Mouse (Mus musculus) bone marrow, adult 2 months (tissue): ENCODE results near the gene Mta2. TPM values are rescaled to one million over a fixed set of nuclear protein-coding genes. Genes with fewer than 3 reads are reported as not detected.
A peak's percentile ranks its signal among the peaks of the same experiment; 100 is the strongest.
"Not testable (repeated sequence)": the region's sequence is repeated elsewhere in the genome, so short reads cannot be mapped to it uniquely, and the experiment has no call there.

Experiments
- H3K27ac ChIP-seq: fragments of 200-500 bp; 2 replicates; pipeline ENCODE4 v1.5.1; 2012; ENCODE audit warnings: low read depth, mild to moderate bottlenecking, control low read depth, inconsistent platforms, low read length; ENCODE audit not compliant: control insufficient read depth, poor library complexity, insufficient read depth
- H3K4me1 ChIP-seq: fragments of 200-500 bp; 2 replicates; pipeline ENCODE4 v1.6.1; 2011; ENCODE audit warnings: low read length; ENCODE audit not compliant: control insufficient read depth, insufficient read depth
- H3K4me3 ChIP-seq: fragments of 200-500 bp; replicated peaks from 2 replicates; pipeline ENCODE3; 2011; ENCODE audit warnings: mild to moderate bottlenecking, low read depth, low read length, control low read depth; ENCODE audit not compliant: control insufficient read depth
- CTCF ChIP-seq: fragments of 200-500 bp; IDR thresholded peaks from 2 replicates; pipeline ENCODE4 v1.5.1; 2011; ENCODE audit warnings: low read length, control low read depth; ENCODE audit not compliant: control insufficient read depth, insufficient read depth
- POLR2A ChIP-seq: fragments of 200-500 bp; IDR thresholded peaks from 2 replicates; pipeline ENCODE4 v1.6.1; 2011; ENCODE audit warnings: low read depth, mild to moderate bottlenecking, control low read depth, low read length, borderline replicate concordance; ENCODE audit not compliant: control insufficient read depth
- WGBS: fragments of 180-500 bp; shearing (Covaris S2); methylation state at CpG from one replicate; pipeline ENCODE4 v1.1.7; 2018; 5-methylcytosine and 5-hydroxymethylcytosine counted together
- polyA plus RNA-seq: library from polyadenylated mRNA; stranded (reverse); fragments of >200 nt; gene quantifications from 2 replicates; pipeline ENCODE4 v1.2.4, GENCODE M21; 2011; ENCODE audit warnings: low replicate concordance; ENCODE audit not compliant: missing spikeins, insufficient read depth, insufficient read length

The Mta2 gene
- polyA plus RNA-seq: 67.4 and 91.6 TPM in 2 replicates

GRCm38 (mm10) chr19:8941515-8942217 lies at the start of gene Mta2:
Mta2 (plus strand) TSS chr19:8941875.
- H3K4me1 ChIP-seq: peaks cover 5% of the 10 kb centered on the region; the same call in 1 of the 2 replicates
- under 1% methylated on average over 64 of the region's 64 CpGs for WGBS
- H3K4me3 ChIP-seq: peak within 1 kb of the TSS; percentile 81
- TF ChIP-seq POLR2A (peak; percentile 96), CTCF (no peak)
- peak within 1 kb of the TSS; percentile 96 for H3K27ac ChIP-seq

GRCm38 (mm10) chr19:8892829-8893766 lies 48.6 kb upstream of the Mta2 start, which contains the start of gene Ints5:
Ints5 (plus strand) TSS chr19:8893005.
- peak within 1 kb of the TSS; percentile 71 for H3K4me3 ChIP-seq
- peak within 1 kb of the TSS; percentile 64 for H3K27ac ChIP-seq
- peaks cover 5% of the 10 kb centered on the region; the same call in 1 of the 2 replicates for H3K4me1 ChIP-seq
- TF ChIP-seq POLR2A (peak; percentile 77), CTCF (no peak)
- 1% methylated on average over 54 of the region's 54 CpGs for WGBS

DNA sequence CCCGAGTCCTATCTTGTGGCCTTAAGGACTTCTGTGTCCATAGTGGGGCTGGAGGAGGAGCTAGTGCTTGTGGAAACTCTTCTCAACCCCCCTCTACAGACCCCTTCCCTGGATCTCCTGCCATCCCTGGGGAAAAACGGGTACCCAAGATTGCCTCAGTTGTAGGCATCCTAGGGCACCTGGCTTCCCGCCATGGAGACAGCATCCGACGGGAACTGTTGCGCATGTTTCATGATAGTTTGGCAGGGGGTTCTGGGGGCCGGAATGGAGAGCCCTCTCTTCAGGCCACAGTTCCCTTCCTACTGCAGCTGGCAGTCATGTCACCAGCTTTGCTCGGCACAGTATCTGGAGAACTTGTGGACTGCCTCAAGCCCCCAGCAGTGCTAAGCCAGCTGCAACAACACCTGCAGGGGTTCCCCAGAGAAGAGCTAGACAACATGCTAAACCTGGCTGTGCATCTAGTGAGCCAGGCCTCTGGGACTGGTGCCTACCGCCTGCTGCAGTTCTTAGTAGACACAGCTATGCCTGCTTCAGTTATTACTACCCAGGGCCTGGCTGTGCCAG lies 46.2 kb upstream of the Mta2 start:
- H3K4me1 ChIP-seq: peaks cover 6% of the 10 kb centered on the region; the same call in 1 of the 2 replicates
- WGBS: 87% methylated on average over 9 of the region's 9 CpGs
- H3K27ac ChIP-seq: no peak overlapping the region
- H3K4me3 ChIP-seq: no peak overlapping the region
- TF ChIP-seq CTCF (no peak), POLR2A (no peak)

- not testable (repeated sequence) for H3K4me1 ChIP-seq, H3K4me3 ChIP-seq
- H3K27ac ChIP-seq: peak overlapping the region; percentile 75; the same call in 1 of the 2 replicates
- 66% methylated on average over 5 of the region's 5 CpGs for WGBS
Observed at GRCm38 (mm10) chr19:8896231-8896630, 45.4 kb upstream of the Mta2 start.

GRCm38 (mm10) chr19:8897211-8897864 lies 44.3 kb upstream of the Mta2 start:
- peak overlapping the region; percentile 75 for H3K27ac ChIP-seq
- WGBS: 41% methylated on average over 21 of the region's 21 CpGs
- H3K4me1 ChIP-seq: not testable (repeated sequence)
- peak overlapping the region; percentile 76 for H3K4me3 ChIP-seq

GRCm38 (mm10) chr19:8897865-8898495 lies 43.7 kb upstream of the Mta2 start, which contains the start of gene Ganab:
Ganab (plus strand) TSS chr19:8898071.
- TF ChIP-seq CTCF (no peak), POLR2A (peak; percentile 91)
- peak within 1 kb of the TSS; percentile 76 for H3K4me3 ChIP-seq
- WGBS: under 1% methylated on average over 53 of the region's 53 CpGs
- peaks cover 4% of the 10 kb centered on the region; the same call in 1 of the 2 replicates for H3K4me1 ChIP-seq
- peak within 1 kb of the TSS; percentile 75 for H3K27ac ChIP-seq

DNA sequence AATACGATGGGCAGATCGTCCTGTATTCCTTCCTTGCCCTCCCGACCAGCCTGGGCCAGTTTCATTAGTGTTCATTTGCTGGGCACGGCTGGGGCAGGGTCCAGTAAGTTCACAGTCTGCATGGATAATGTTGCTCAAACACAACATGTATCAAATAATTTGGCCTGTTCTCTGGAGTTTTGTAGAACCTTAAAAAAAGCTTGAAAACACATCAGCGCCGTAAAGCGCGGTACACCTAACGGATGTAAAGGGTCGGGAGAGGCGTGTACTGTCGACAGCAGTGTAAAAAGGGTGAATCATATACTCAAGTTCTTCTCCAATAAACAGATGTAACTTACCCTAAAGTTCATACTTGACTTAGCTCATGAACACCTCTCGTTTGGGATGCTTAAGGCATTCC lies 43.1 kb upstream of the Mta2 start:
- Histone ChIP-seq H3K4me1 (peaks cover 4% of the 10 kb centered on the region; the same call in 1 of the 2 replicates), H3K27ac (peak overlapping the region; percentile 71), H3K4me3 (peak overlapping the region; percentile 76)
- WGBS: 2% methylated on average over 13 of the region's 13 CpGs
- no peak for TF ChIP-seq POLR2A
- TF ChIP-seq CTCF: no peak
